Mouse (Mus musculus): ENCODE data around the gene St8sia6.

DNA sequence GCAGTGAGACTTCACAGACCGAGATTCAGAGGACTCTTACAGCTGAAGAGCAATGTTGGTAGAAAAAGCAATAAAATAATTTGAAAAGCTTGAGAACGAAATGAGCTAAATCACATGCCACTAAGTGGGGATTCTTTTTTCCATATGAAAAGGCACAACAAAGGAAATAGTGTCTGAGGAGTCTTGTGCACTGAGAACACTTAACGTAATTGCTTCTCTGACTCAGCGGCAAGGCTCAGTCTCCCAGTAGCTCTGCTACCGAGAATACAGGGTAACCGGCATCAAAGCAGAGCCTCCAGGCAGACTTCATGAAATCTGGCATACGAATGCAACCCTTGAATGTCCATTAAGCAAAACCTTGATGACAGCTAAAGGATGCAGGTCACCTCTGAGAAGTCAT, 55.2 kb downstream of the St8sia6 start:
- no peak for TF ChIP-seq CTCF (IDR thresholded peaks at IDR 0.05; ENCODE audit: insufficient read depth, low read depth, low read length)
- no peak for TF ChIP-seq POLR2A (IDR thresholded peaks at IDR 0.05; ENCODE audit: insufficient read depth, low read depth, low read length)
